Mouse (Mus musculus) embryonic stem cell, embryonic (primary cell): ENCODE measurements at regions not wholly inside any gene's neighbourhood (a gene's known extent, or its start where the extent isn't known, plus 50 kb on each side); places are given as distances from the start of the nearest gene placed in this dataset.

Experiments
- CTCF ChIA-PET, 4 experiments: fragments of 300-600 bp in 2 of 4; fragments of 350-600 bp in 2 of 4; sonication (Branson Sonifier 250); formaldehyde crosslinking; loops; one replicate each; lab custom pipeline; 2022; ENCODE audit warnings: inconsistent platforms in 2 of 4; lab: Charles Lee
- POLR2A ChIA-PET, 4 experiments: fragments of 300-600 bp in 2 of 4; fragments of 350-600 bp in 2 of 4; sonication (Branson Sonifier 250); formaldehyde crosslinking; loops; one replicate each; lab custom pipeline; 2022; ENCODE audit warnings: antibody characterized with exemption in 4 of 4, inconsistent platforms in 1 of 4; lab: Charles Lee

- ChIA-PET CTCF (no interaction called here), POLR2A (no interaction called here)
Measured at GRCm38 (mm10) chr15:26953818-26954385, 58.5 kb upstream of the Fbxl7 start.

- ChIA-PET POLR2A (no interaction called here), CTCF (no interaction called here)
Measured at GRCm38 (mm10) chr15:26958980-26959379, 63.6 kb upstream of the Fbxl7 start.

GRCm38 (mm10) chr15:26968392-26969025 is 73.1 kb upstream of the Fbxl7 start:
- ChIA-PET CTCF (interaction anchor here in 2 of 4 experiments (0.6 kb wide), 2 partner anchors 303 to 505 kb away, joined by 3 read pairs; no protein-coding TSS in a partner anchor), POLR2A (interaction anchor here in 1 of 4 experiments (1.3 kb wide), 1 partner anchor 40 kb away, joined by 3 read pairs; no protein-coding TSS in a partner anchor)

GRCm38 (mm10) chr15:26970770-26971169 is 75.4 kb upstream of the Fbxl7 start:
- CTCF ChIA-PET = no interaction called here
- POLR2A ChIA-PET = interaction anchor here in 1 of 4 experiments (1.1 kb wide), 1 partner anchor 19 kb away, joined by 4 read pairs; no protein-coding TSS in a partner anchor

- ChIA-PET POLR2A (no interaction called here), CTCF (no interaction called here)
Measured at GRCm38 (mm10) chr15:26993054-26993453, 97.7 kb upstream of the Fbxl7 start.

- POLR2A ChIA-PET = interaction anchor here in 1 of 4 experiments (0.6 to 0.8 kb wide), 2 partner anchors 41 to 273 kb away, joined by 3 to 6 read pairs; no protein-coding TSS in a partner anchor
- CTCF ChIA-PET = no interaction called here
Measured at GRCm38 (mm10) chr15:27009069-27009468, 113.7 kb upstream of the Fbxl7 start.

GRCm38 (mm10) chr15:27013906-27014658 is 118.7 kb upstream of the Fbxl7 start:
- ChIA-PET CTCF (no interaction called here), POLR2A (no interaction called here)

GRCm38 (mm10) chr15:27014659-27014974 is 119.2 kb upstream of the Fbxl7 start:
- POLR2A ChIA-PET = no interaction called here
- CTCF ChIA-PET = no interaction called here

GRCm38 (mm10) chr15:27020471-27020870 is 125.1 kb upstream of the Fbxl7 start:
- CTCF ChIA-PET = no interaction called here
- POLR2A ChIA-PET = no interaction called here

GRCm38 (mm10) chr15:27033261-27033660 is 137.9 kb upstream of the Fbxl7 start:
- ChIA-PET CTCF (interaction anchor here in 1 of 4 experiments (0.7 kb wide), 1 partner anchor 66 kb away, joined by 3 read pairs; no protein-coding TSS in a partner anchor), POLR2A (no interaction called here)

GRCm38 (mm10) chr15:27043788-27044187 is 148.4 kb upstream of the Fbxl7 start:
- CTCF ChIA-PET = no interaction called here
- POLR2A ChIA-PET = no interaction called here

GRCm38 (mm10) chr15:27050673-27051072 is 155.3 kb upstream of the Fbxl7 start:
- CTCF ChIA-PET = interaction anchor here in 1 of 4 experiments (0.6 kb wide), 1 partner anchor 187 kb away, joined by 4 read pairs; no protein-coding TSS in a partner anchor
- POLR2A ChIA-PET = no interaction called here

GRCm38 (mm10) chr15:27063456-27063855 is 168.1 kb upstream of the Fbxl7 start:
- ChIA-PET CTCF (no interaction called here), POLR2A (no interaction called here)

GRCm38 (mm10) chr15:27063971-27064370 is 168.6 kb upstream of the Fbxl7 start:
- CTCF ChIA-PET = no interaction called here
- POLR2A ChIA-PET = no interaction called here

- ChIA-PET POLR2A (no interaction called here), CTCF (no interaction called here)
Measured at GRCm38 (mm10) chr15:27067691-27068090, 172.3 kb upstream of the Fbxl7 start.

GRCm38 (mm10) chr15:27077926-27078325 is 182.5 kb upstream of the Fbxl7 start:
- POLR2A ChIA-PET = interaction anchor here in 1 of 4 experiments (0.6 kb wide), 1 partner anchor 18 kb away, joined by 3 read pairs; no protein-coding TSS in a partner anchor
- CTCF ChIA-PET = no interaction called here

- POLR2A ChIA-PET = no interaction called here
- CTCF ChIA-PET = no interaction called here
Measured at GRCm38 (mm10) chr15:27082826-27083225, 187.4 kb upstream of the Fbxl7 start.

GRCm38 (mm10) chr15:27083596-27083995 is 188.2 kb upstream of the Fbxl7 start:
- POLR2A ChIA-PET = no interaction called here
- CTCF ChIA-PET = no interaction called here

GRCm38 (mm10) chr15:27089155-27089554 is 193.8 kb upstream of the Fbxl7 start:
- CTCF ChIA-PET = no interaction called here

GRCm38 (mm10) chr15:27094102-27094501 is 198.7 kb upstream of the Fbxl7 start:
- CTCF ChIA-PET = no interaction called here
- POLR2A ChIA-PET = no interaction called here

More at GRCm38 (mm10) chr15:27089155-27089554, 193.8 kb upstream of the Fbxl7 start:
- POLR2A ChIA-PET = no interaction called here
